In the genomic region with DNA sequence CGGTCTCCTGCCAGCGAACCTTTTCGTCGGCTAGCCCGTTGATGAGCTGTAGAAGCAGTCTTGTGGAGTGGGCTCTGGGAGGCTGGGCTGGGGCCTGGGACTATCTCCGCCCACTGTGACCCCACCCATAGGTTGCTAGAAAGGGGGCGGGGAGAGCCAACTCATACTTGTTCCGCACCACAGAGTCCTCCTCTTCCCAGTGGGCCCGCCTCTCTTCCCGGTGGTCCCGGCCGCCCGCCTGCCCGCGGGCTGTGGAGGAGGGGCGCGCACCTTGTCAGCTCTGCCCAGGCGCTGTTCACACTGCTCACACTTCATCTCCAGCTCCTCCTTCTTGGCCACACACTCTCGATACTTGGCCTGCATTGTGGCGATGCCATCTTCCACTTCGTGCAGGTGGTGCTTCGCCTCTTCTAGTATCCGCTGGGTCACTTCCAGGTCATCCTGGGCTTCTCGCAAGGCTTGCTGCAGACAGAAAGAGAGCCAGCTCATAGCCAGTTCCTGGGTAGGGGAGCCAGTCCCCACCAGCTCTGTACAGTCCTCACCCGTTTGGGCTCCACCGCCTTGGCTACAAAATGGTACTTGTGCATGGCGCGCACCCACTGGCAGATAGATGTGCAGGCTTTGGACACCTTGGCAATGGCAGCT, we compare ENCODE assay signal across 8 mouse cellular contexts. TPM values are rescaled to one million over a fixed set of nuclear protein-coding genes. Genes with fewer than 3 reads are reported as not detected.
DNase-seq lines count a peak whose midpoint lies in the region; ATAC-seq lines count a peak whose summit lies in the region.

No protein-coding gene starts in this region.

- H3K4me3 ChIP-seq in heart, embryonic 10.5 days = peak overlapping the region; percentile 57
- peak overlapping the region; percentile 31 for H3K4me3 ChIP-seq in embryonic facial prominence, embryonic 12.5 days
- H3K4me3 ChIP-seq in hindbrain, embryonic 16.5 days (ENCODE audit: low read length) = peak overlapping the region; percentile 32
- peak overlapping the region; percentile 48 for H3K4me3 ChIP-seq in limb, embryonic 10.5 days
- peak overlapping the region; percentile 16; the same call in 1 of the 2 replicates for H3K4me3 ChIP-seq in midbrain, embryonic 11.5 days (ENCODE audit: low read depth, low read length)
- H3K4me3 ChIP-seq in stomach, embryonic 16.5 days (replicated peaks; ENCODE audit: low read length) = peak overlapping the region; percentile 49

- no peaks in the 10 kb centered on the region for H3K9me3 ChIP-seq in heart, embryonic 10.5 days
- H3K9me3 ChIP-seq in embryonic facial prominence, embryonic 12.5 days = no peaks in the 10 kb centered on the region
- H3K9me3 ChIP-seq in hindbrain, embryonic 16.5 days (ENCODE audit: control insufficient read depth, low read length) = no peaks in the 10 kb centered on the region
- no peaks in the 10 kb centered on the region for H3K9me3 ChIP-seq in limb, embryonic 10.5 days (replicated peaks)
- H3K9me3 ChIP-seq in midbrain, embryonic 11.5 days (ENCODE audit: control insufficient read depth, low read length) = no peaks in the 10 kb centered on the region
- no peaks in the 10 kb centered on the region for H3K9me3 ChIP-seq in stomach, embryonic 16.5 days (replicated peaks; ENCODE audit: control insufficient read depth, low read length)

- peak; percentile 87 for DNase-seq in heart, embryonic 10.5 days (ENCODE audit: low spot score)
- DNase-seq in heart, postnatal 25 days (ENCODE audit: low spot score) = no peak
- peak; percentile 86 for DNase-seq in limb, embryonic 10.5 days (ENCODE audit: low spot score)
- peak; percentile 94 for DNase-seq in midbrain, embryonic 11.5 days (ENCODE audit: low spot score, missing footprints)

- H3K4me1 ChIP-seq in heart, embryonic 10.5 days = peaks cover 13% of the 10 kb centered on the region
- peaks cover 15% of the 10 kb centered on the region for H3K4me1 ChIP-seq in embryonic facial prominence, embryonic 12.5 days
- peaks cover 24% of the 10 kb centered on the region for H3K4me1 ChIP-seq in hindbrain, embryonic 16.5 days (ENCODE audit: control insufficient read depth, insufficient read depth, low read depth, low read length)
- peaks cover 22% of the 10 kb centered on the region for H3K4me1 ChIP-seq in limb, embryonic 10.5 days
- peaks cover 21% of the 10 kb centered on the region for H3K4me1 ChIP-seq in midbrain, embryonic 11.5 days (ENCODE audit: control insufficient read depth, insufficient read depth, low read length)
- no peaks in the 10 kb centered on the region; the same call in 1 of the 2 replicates for H3K4me1 ChIP-seq in stomach, embryonic 16.5 days (ENCODE audit: control insufficient read depth, insufficient read depth, low read length)

- peak overlapping the region; percentile 24 for H3K9ac ChIP-seq in embryonic facial prominence, embryonic 12.5 days
- H3K9ac ChIP-seq in hindbrain, embryonic 16.5 days (ENCODE audit: low read depth, low read length) = peak overlapping the region; percentile 53
- H3K9ac ChIP-seq in midbrain, embryonic 11.5 days (ENCODE audit: low read length) = peak overlapping the region; percentile 28
- peak overlapping the region; percentile 69 for H3K9ac ChIP-seq in stomach, embryonic 16.5 days (ENCODE audit: low read length)

- peak overlapping the region; percentile 53 for H3K4me2 ChIP-seq in embryonic facial prominence, embryonic 12.5 days (replicated peaks)
- peak overlapping the region; percentile 59 for H3K4me2 ChIP-seq in hindbrain, embryonic 16.5 days (ENCODE audit: low read length)
- peak overlapping the region; percentile 44 for H3K4me2 ChIP-seq in midbrain, embryonic 11.5 days
- peak overlapping the region; percentile 71 for H3K4me2 ChIP-seq in stomach, embryonic 16.5 days (ENCODE audit: low read depth, low read length)

- intact Hi-C loops in heart, postnatal 25 days (cut with DNase I) = loop anchor here (5.0 to 10.0 kb wide), 2 partner anchors 98 to 335 kb away; no protein-coding TSS in a partner anchor

- no peaks in the 10 kb centered on the region for H3K36me3 ChIP-seq in heart, embryonic 10.5 days
- H3K36me3 ChIP-seq in embryonic facial prominence, embryonic 12.5 days = no peaks in the 10 kb centered on the region
- no peaks in the 10 kb centered on the region for H3K36me3 ChIP-seq in hindbrain, embryonic 16.5 days (ENCODE audit: control insufficient read depth, insufficient read depth, low read length)
- no peaks in the 10 kb centered on the region for H3K36me3 ChIP-seq in limb, embryonic 10.5 days
- no peaks in the 10 kb centered on the region for H3K36me3 ChIP-seq in midbrain, embryonic 11.5 days (ENCODE audit: control insufficient read depth, insufficient read depth, low read length)
- H3K36me3 ChIP-seq in stomach, embryonic 16.5 days (ENCODE audit: control insufficient read depth, insufficient read depth, low read length) = no peaks in the 10 kb centered on the region

- H3K27me3 ChIP-seq in heart, embryonic 10.5 days (ENCODE audit: insufficient read depth, poor library complexity, severe bottlenecking) = peaks cover 28% of the 10 kb centered on the region; the same call in 1 of the 2 replicates
- H3K27me3 ChIP-seq in embryonic facial prominence, embryonic 12.5 days = no peaks in the 10 kb centered on the region
- H3K27me3 ChIP-seq in hindbrain, embryonic 16.5 days (replicated peaks; ENCODE audit: control insufficient read depth, insufficient read depth, low read length) = no peaks in the 10 kb centered on the region
- 0 out of 2 replicates have a peak, but pooled peaks cover 5% of the 10 kb centered on the region for H3K27me3 ChIP-seq in limb, embryonic 10.5 days (ENCODE audit: low read depth, poor library complexity, severe bottlenecking)
- no peaks in the 10 kb centered on the region for H3K27me3 ChIP-seq in midbrain, embryonic 11.5 days (ENCODE audit: control insufficient read depth, insufficient read depth, low read length)
- H3K27me3 ChIP-seq in stomach, embryonic 16.5 days (ENCODE audit: control insufficient read depth, insufficient read depth, low read length) = no peaks in the 10 kb centered on the region

- peak overlapping the region; percentile 78 for H3K27ac ChIP-seq in heart, embryonic 10.5 days
- H3K27ac ChIP-seq in embryonic facial prominence, embryonic 12.5 days = peak overlapping the region; percentile 46; the same call in 1 of the 2 replicates
- H3K27ac ChIP-seq in hindbrain, embryonic 16.5 days (ENCODE audit: low read depth, low read length) = peak overlapping the region; percentile 68
- H3K27ac ChIP-seq in limb, embryonic 10.5 days = peak overlapping the region; percentile 83
- no peak overlapping the region; the same call in 1 of the 2 replicates for H3K27ac ChIP-seq in midbrain, embryonic 11.5 days (ENCODE audit: low read depth, low read length)
- H3K27ac ChIP-seq in stomach, embryonic 16.5 days (ENCODE audit: low read length) = peak overlapping the region; percentile 8; the same call in 1 of the 2 replicates

- peak; percentile 87 for ATAC-seq in embryonic facial prominence, embryonic 12.5 days (ENCODE audit: insufficient number of reproducible peaks, insufficient read depth, low FRiP score, low TSS enrichment)
- peak; percentile 62 for ATAC-seq in hindbrain, embryonic 16.5 days
- peak; percentile 62 for ATAC-seq in midbrain, embryonic 11.5 days (ENCODE audit: low FRiP score)
- ATAC-seq in stomach, embryonic 16.5 days (ENCODE audit: insufficient read depth, low FRiP score) = peak; percentile 88
- ATAC-seq in megakaryocyte, adult 5-6 weeks (ENCODE audit: poor library complexity, severe bottlenecking) = no peak; the same call in 1 of the 2 replicates

- 12% methylated on average over 28 of the region's 28 CpGs for WGBS in heart, embryonic 10.5 days
- WGBS in embryonic facial prominence, embryonic 12.5 days = 15% methylated on average over 26 of the region's 28 CpGs
- WGBS in hindbrain, embryonic 16.5 days = 13% methylated on average over 26 of the region's 28 CpGs
- WGBS in limb, embryonic 10.5 days = 14% methylated on average over 28 of the region's 28 CpGs
- WGBS in midbrain, embryonic 11.5 days = 14% methylated on average over 28 of the region's 28 CpGs
- 13% methylated on average over 27 of the region's 28 CpGs for WGBS in stomach, embryonic 16.5 days

RNA-seq across cellular contexts. Expression of a gene that starts 18.3 kb away (rescaled TPM):
- polyA plus RNA-seq in heart, embryonic 10.5 days (2016; fragmentation: Nextera tagmentation; extraction: Ambion mirVana) = 76.2 and 80.7 TPM in 2 replicates
- 10 to 100 TPM; 39.5 to 45.5 TPM for total RNA-seq in heart, postnatal 25 days (2021)
- 101 and 104 TPM in 2 replicates for polyA plus RNA-seq in embryonic facial prominence, embryonic 12.5 days (2016; fragmentation: Nextera tagmentation; extraction: Ambion mirVana)
- 102 and 120 TPM in 2 replicates for polyA plus RNA-seq in hindbrain, embryonic 16.5 days (2015; fragmentation: Nextera tagmentation; extraction: Ambion mirVana)
- 133 and 148 TPM in 2 replicates for polyA plus RNA-seq in limb, embryonic 10.5 days (2016; fragmentation: Nextera tagmentation; extraction: Ambion mirVana)
- polyA plus RNA-seq in midbrain, embryonic 11.5 days (2014; fragmentation: Nextera tagmentation; extraction: Ambion mirVana) = 95.7 and 95.9 TPM in 2 replicates
- polyA plus RNA-seq in stomach, embryonic 16.5 days (2015; fragmentation: Nextera tagmentation; extraction: Ambion mirVana) = 64.1 and 69.0 TPM in 2 replicates
- 14.0 and 15.6 TPM in 2 replicates for total RNA-seq in megakaryocyte, adult 5-6 weeks (2015)
- total RNA-seq in megakaryocyte, adult 5-6 weeks (2017) = 30.4 and 31.8 TPM in 2 replicates

RNA-seq across cellular contexts. Expression of a gene that starts 18.5 kb away (rescaled TPM):
- polyA plus RNA-seq in heart, embryonic 10.5 days (2016; fragmentation: Nextera tagmentation; extraction: Ambion mirVana) = 8.4 and 11.8 TPM in 2 replicates
- total RNA-seq in heart, postnatal 25 days (2021) = 1 to 10 TPM; 3.4 to 4.1 TPM
- 13.1 and 13.6 TPM in 2 replicates for polyA plus RNA-seq in embryonic facial prominence, embryonic 12.5 days (2016; fragmentation: Nextera tagmentation; extraction: Ambion mirVana)
- 7.8 and 9.8 TPM in 2 replicates for polyA plus RNA-seq in hindbrain, embryonic 16.5 days (2015; fragmentation: Nextera tagmentation; extraction: Ambion mirVana)
- polyA plus RNA-seq in limb, embryonic 10.5 days (2016; fragmentation: Nextera tagmentation; extraction: Ambion mirVana) = 11.3 and 11.7 TPM in 2 replicates
- polyA plus RNA-seq in midbrain, embryonic 11.5 days (2014; fragmentation: Nextera tagmentation; extraction: Ambion mirVana) = 12.5 and 14.3 TPM in 2 replicates
- 9.5 and 12.7 TPM in 2 replicates for polyA plus RNA-seq in stomach, embryonic 16.5 days (2015; fragmentation: Nextera tagmentation; extraction: Ambion mirVana)
- 12.5 and 14.3 TPM in 2 replicates for total RNA-seq in megakaryocyte, adult 5-6 weeks (2015)
- 9.8 and 13.4 TPM in 2 replicates for total RNA-seq in megakaryocyte, adult 5-6 weeks (2017)

RNA-seq across cellular contexts. Expression of a gene that starts 51.9 kb away (rescaled TPM):
- polyA plus RNA-seq in heart, embryonic 10.5 days (2016; fragmentation: Nextera tagmentation; extraction: Ambion mirVana) = 0.47 and 0.54 TPM in 2 replicates
- 10 to 100 TPM; 12.4 to 16.1 TPM for total RNA-seq in heart, postnatal 25 days (2021)
- 1.1 and 1.2 TPM in 2 replicates for polyA plus RNA-seq in embryonic facial prominence, embryonic 12.5 days (2016; fragmentation: Nextera tagmentation; extraction: Ambion mirVana)
- polyA plus RNA-seq in hindbrain, embryonic 16.5 days (2015; fragmentation: Nextera tagmentation; extraction: Ambion mirVana) = 0.61 and 0.66 TPM in 2 replicates
- 0.51 and 0.73 TPM in 2 replicates for polyA plus RNA-seq in limb, embryonic 10.5 days (2016; fragmentation: Nextera tagmentation; extraction: Ambion mirVana)
- 0.19 and 0.37 TPM in 2 replicates for polyA plus RNA-seq in midbrain, embryonic 11.5 days (2014; fragmentation: Nextera tagmentation; extraction: Ambion mirVana)
- polyA plus RNA-seq in stomach, embryonic 16.5 days (2015; fragmentation: Nextera tagmentation; extraction: Ambion mirVana) = 0.67 and 0.90 TPM in 2 replicates
- total RNA-seq in megakaryocyte, adult 5-6 weeks (2015) = not detected in 2 replicates
- total RNA-seq in megakaryocyte, adult 5-6 weeks (2017) = not detected in 2 replicates

RNA-seq across cellular contexts. Expression of a gene that starts 52.8 kb away (rescaled TPM):
- polyA plus RNA-seq in heart, embryonic 10.5 days (2016; fragmentation: Nextera tagmentation; extraction: Ambion mirVana) = 457 and 500 TPM in 2 replicates
- total RNA-seq in heart, postnatal 25 days (2021) = 100 to 1,000 TPM; 145 to 148 TPM
- 503 and 527 TPM in 2 replicates for polyA plus RNA-seq in embryonic facial prominence, embryonic 12.5 days (2016; fragmentation: Nextera tagmentation; extraction: Ambion mirVana)
- 304 and 382 TPM in 2 replicates for polyA plus RNA-seq in hindbrain, embryonic 16.5 days (2015; fragmentation: Nextera tagmentation; extraction: Ambion mirVana)
- 491 and 543 TPM in 2 replicates for polyA plus RNA-seq in limb, embryonic 10.5 days (2016; fragmentation: Nextera tagmentation; extraction: Ambion mirVana)
- 243 and 258 TPM in 2 replicates for polyA plus RNA-seq in midbrain, embryonic 11.5 days (2014; fragmentation: Nextera tagmentation; extraction: Ambion mirVana)
- 289 and 291 TPM in 2 replicates for polyA plus RNA-seq in stomach, embryonic 16.5 days (2015; fragmentation: Nextera tagmentation; extraction: Ambion mirVana)
- total RNA-seq in megakaryocyte, adult 5-6 weeks (2015) = 74.8 and 95.0 TPM in 2 replicates
- 65.6 and 79.0 TPM in 2 replicates for total RNA-seq in megakaryocyte, adult 5-6 weeks (2017)

RNA-seq across cellular contexts. Expression of a gene that starts 54.1 kb away (rescaled TPM):
- polyA plus RNA-seq in heart, embryonic 10.5 days (2016; fragmentation: Nextera tagmentation; extraction: Ambion mirVana) = 1.6 and 2.8 TPM in 2 replicates
- total RNA-seq in heart, postnatal 25 days (2021) = under 1 TPM; 0.03 to 0.11 TPM
- 8.4 and 8.6 TPM in 2 replicates for polyA plus RNA-seq in embryonic facial prominence, embryonic 12.5 days (2016; fragmentation: Nextera tagmentation; extraction: Ambion mirVana)
- polyA plus RNA-seq in hindbrain, embryonic 16.5 days (2015; fragmentation: Nextera tagmentation; extraction: Ambion mirVana) = 3.7 and 4.2 TPM in 2 replicates
- 3.6 and 5.6 TPM in 2 replicates for polyA plus RNA-seq in limb, embryonic 10.5 days (2016; fragmentation: Nextera tagmentation; extraction: Ambion mirVana)
- 8.7 TPM in 2 replicates for polyA plus RNA-seq in midbrain, embryonic 11.5 days (2014; fragmentation: Nextera tagmentation; extraction: Ambion mirVana)
- 4.9 TPM in 2 replicates for polyA plus RNA-seq in stomach, embryonic 16.5 days (2015; fragmentation: Nextera tagmentation; extraction: Ambion mirVana)
- 0.05 TPM in 1 of 2 replicates, not detected in the other for total RNA-seq in megakaryocyte, adult 5-6 weeks (2015)
- under 0.01 TPM in 1 of 2 replicates, not detected in the other for total RNA-seq in megakaryocyte, adult 5-6 weeks (2017)
